Mouse (Mus musculus): Measurements from ENCODE around the gene Cnot6l. TPM values are rescaled to one million over a fixed set of nuclear protein-coding genes. Genes with fewer than 3 reads are reported as not detected.

Cnot6l gene
- total RNA-seq, 2 experiments from 2014 or later, result 81.4 to 95.4 TPM

Other genes with a start within 250 kb of the Cnot6l start
- gene Cxcl13, start 207.2 kb downstream of the Cnot6l start, total RNA-seq (2015), result not detected in 2 replicates
- gene Cxcl13, start 207.2 kb downstream of the Cnot6l start, total RNA-seq (2017), result not detected in 2 replicates
- 24.4 and 27.6 TPM in 2 replicates for gene Mrpl1, start 45.3 kb upstream of the Cnot6l start, total RNA-seq (2015)
- gene Mrpl1, start 45.3 kb upstream of the Cnot6l start, total RNA-seq (2017), result 33.4 and 38.2 TPM in 2 replicates
- gene Fras1, start 209.8 kb upstream of the Cnot6l start, total RNA-seq (2015), result not detected in 2 replicates
- gene Fras1, start 209.8 kb upstream of the Cnot6l start, total RNA-seq (2017), result not detected in 2 replicates